Mouse (Mus musculus): ENCODE data around the gene Sec1. TPM values are rescaled to one million over a fixed set of nuclear protein-coding genes. Genes with fewer than 3 reads are reported as not detected.

The Sec1 gene
- polyA plus RNA-seq, 1 experiment from 2014 or later: 0.22 TPM

- H3K9me3 ChIP-seq (ENCODE audit: low read length): no peaks in the 10 kb centered on the region
These were observed 7.4 kb upstream of the Sec1 start for GRCm38 (mm10) chr7:45701607-45702006.

GRCm38 (mm10) chr7:45701072-45701471 lies 6.9 kb upstream of the Sec1 start:
- Histone ChIP-seq H3K27ac (ENCODE audit: low read length) (no peak overlapping the region), H3K9ac (replicated peaks; ENCODE audit: low read length) (peak overlapping the region; percentile 59), H3K36me3 (ENCODE audit: insufficient read depth, low read length) (no peaks in the 10 kb centered on the region), H3K4me1 (ENCODE audit: insufficient read depth, low read length) (peaks cover 35% of the 10 kb centered on the region), H3K4me3 (ENCODE audit: low read length) (peak overlapping the region; percentile 51), H3K9me3 (ENCODE audit: low read length) (no peaks in the 10 kb centered on the region), H3K4me2 (replicated peaks; ENCODE audit: low read depth, low read length) (peak overlapping the region; percentile 89), H3K27me3 (ENCODE audit: insufficient read depth, low read length) (peaks cover 23% of the 10 kb centered on the region)
- 26% methylated on average over 11 of the region's 11 CpGs for WGBS
- ATAC-seq (ENCODE audit: low FRiP score, low TSS enrichment): no peak

More at GRCm38 (mm10) chr7:45701607-45702006, 7.4 kb upstream of the Sec1 start:
- 83% methylated on average over 11 of the region's 11 CpGs for WGBS
- Histone ChIP-seq H3K9ac (replicated peaks; ENCODE audit: low read length) (no peak overlapping the region), H3K27ac (ENCODE audit: low read length) (no peak overlapping the region), H3K4me3 (ENCODE audit: low read length) (no peak overlapping the region), H3K4me2 (replicated peaks; ENCODE audit: low read depth, low read length) (peak overlapping the region; percentile 89; the same call in 1 of the 2 replicates), H3K4me1 (ENCODE audit: insufficient read depth, low read length) (peaks cover 39% of the 10 kb centered on the region), H3K27me3 (ENCODE audit: insufficient read depth, low read length) (peaks cover 23% of the 10 kb centered on the region), H3K36me3 (ENCODE audit: insufficient read depth, low read length) (no peaks in the 10 kb centered on the region)
- no peak for ATAC-seq (ENCODE audit: low FRiP score, low TSS enrichment)

- peak overlapping the region; percentile 89 for H3K4me2 ChIP-seq (replicated peaks; ENCODE audit: low read depth, low read length)
- peak overlapping the region; percentile 70 for H3K9ac ChIP-seq (replicated peaks; ENCODE audit: low read length)
- no peaks in the 10 kb centered on the region for H3K36me3 ChIP-seq (ENCODE audit: insufficient read depth, low read length)
- H3K4me1 ChIP-seq (ENCODE audit: insufficient read depth, low read length): peaks cover 29% of the 10 kb centered on the region
- WGBS: under 1% methylated on average over 20 of the region's 20 CpGs
- ATAC-seq (ENCODE audit: low FRiP score, low TSS enrichment): peak; percentile 13; the same call in 1 of the 2 replicates
- H3K27ac ChIP-seq (ENCODE audit: low read length): no peak overlapping the region
- peaks cover 23% of the 10 kb centered on the region for H3K27me3 ChIP-seq (ENCODE audit: insufficient read depth, low read length)
- peak overlapping the region; percentile 51 for H3K4me3 ChIP-seq (ENCODE audit: low read length)
- H3K9me3 ChIP-seq (ENCODE audit: low read length): no peaks in the 10 kb centered on the region
These were observed 6.3 kb upstream of the Sec1 start for GRCm38 (mm10) chr7:45700301-45701015.

GRCm38 (mm10) chr7:45699523-45700141 lies 5.4 kb upstream of the Sec1 start, which contains the start of gene Car11:
TSS of gene Car11 (plus strand) at chr7:45699843.
- 2% methylated on average over 30 of the region's 36 CpGs for WGBS
- ATAC-seq (ENCODE audit: low FRiP score, low TSS enrichment): no peak

GRCm38 (mm10) chr7:45697894-45698293 lies 3.7 kb upstream of the Sec1 start:
- no peak for ATAC-seq (ENCODE audit: low FRiP score, low TSS enrichment)
- Histone ChIP-seq H3K4me2 (replicated peaks; ENCODE audit: low read depth, low read length) (no peak overlapping the region), H3K27ac (ENCODE audit: low read length) (no peak overlapping the region), H3K9ac (replicated peaks; ENCODE audit: low read length) (no peak overlapping the region), H3K36me3 (ENCODE audit: insufficient read depth, low read length) (no peaks in the 10 kb centered on the region), H3K27me3 (ENCODE audit: insufficient read depth, low read length) (peaks cover 23% of the 10 kb centered on the region), H3K4me3 (ENCODE audit: low read length) (no peak overlapping the region), H3K4me1 (ENCODE audit: insufficient read depth, low read length) (peaks cover 19% of the 10 kb centered on the region), H3K9me3 (ENCODE audit: low read length) (no peaks in the 10 kb centered on the region)
- WGBS: 87% methylated on average over 7 of the region's 7 CpGs

More at GRCm38 (mm10) chr7:45699523-45700141, 5.4 kb upstream of the Sec1 start, which contains the start of gene Car11:
- Histone ChIP-seq H3K4me2 (replicated peaks; ENCODE audit: low read depth, low read length) (peak within 1 kb of the TSS; percentile 89), H3K27me3 (ENCODE audit: insufficient read depth, low read length) (peaks cover 23% of the 10 kb centered on the region), H3K4me1 (ENCODE audit: insufficient read depth, low read length) (peaks cover 28% of the 10 kb centered on the region), H3K9me3 (ENCODE audit: low read length) (no peaks in the 10 kb centered on the region), H3K36me3 (ENCODE audit: insufficient read depth, low read length) (no peaks in the 10 kb centered on the region), H3K27ac (ENCODE audit: low read length) (no peak within 1 kb of the TSS), H3K4me3 (ENCODE audit: low read length) (peak within 1 kb of the TSS; percentile 51), H3K9ac (replicated peaks; ENCODE audit: low read length) (peak within 1 kb of the TSS; percentile 70)

- ATAC-seq (ENCODE audit: low FRiP score, low TSS enrichment): no peak
- Histone ChIP-seq H3K27me3 (ENCODE audit: insufficient read depth, low read length) (peaks cover 18% of the 10 kb centered on the region), H3K36me3 (ENCODE audit: insufficient read depth, low read length) (no peaks in the 10 kb centered on the region), H3K27ac (ENCODE audit: low read length) (no peak overlapping the region), H3K9ac (replicated peaks; ENCODE audit: low read length) (no peak overlapping the region), H3K4me1 (ENCODE audit: insufficient read depth, low read length) (peaks cover 8% of the 10 kb centered on the region), H3K4me3 (ENCODE audit: low read length) (no peak overlapping the region), H3K4me2 (replicated peaks; ENCODE audit: low read depth, low read length) (no peak overlapping the region), H3K9me3 (ENCODE audit: low read length) (no peaks in the 10 kb centered on the region)
- WGBS: 11% methylated on average over 6 of the region's 6 CpGs
These were observed 896 bp upstream of the Sec1 start for GRCm38 (mm10) chr7:45695098-45695497.

GRCm38 (mm10) chr7:45692364-45692763 lies 1.8 kb downstream of the Sec1 start:
- no peak overlapping the region for H3K9ac ChIP-seq (replicated peaks; ENCODE audit: low read length)
- no peak overlapping the region for H3K27ac ChIP-seq (ENCODE audit: low read length)
- no peaks in the 10 kb centered on the region for H3K9me3 ChIP-seq (ENCODE audit: low read length)
- H3K36me3 ChIP-seq (ENCODE audit: insufficient read depth, low read length): no peaks in the 10 kb centered on the region
- no peaks in the 10 kb centered on the region for H3K27me3 ChIP-seq (ENCODE audit: insufficient read depth, low read length)
- no peak for ATAC-seq (ENCODE audit: low FRiP score, low TSS enrichment)
- peaks cover 15% of the 10 kb centered on the region; the same call in 1 of the 2 replicates for H3K4me1 ChIP-seq (ENCODE audit: insufficient read depth, low read length)
- H3K4me3 ChIP-seq (ENCODE audit: low read length): no peak overlapping the region
- no peak overlapping the region for H3K4me2 ChIP-seq (replicated peaks; ENCODE audit: low read depth, low read length)
- 81% methylated on average over 2 of the region's 2 CpGs for WGBS

- Histone ChIP-seq H3K4me1 (ENCODE audit: insufficient read depth, low read length) (peaks cover 23% of the 10 kb centered on the region), H3K27me3 (ENCODE audit: insufficient read depth, low read length) (no peaks in the 10 kb centered on the region), H3K4me2 (replicated peaks; ENCODE audit: low read depth, low read length) (no peak overlapping the region), H3K27ac (ENCODE audit: low read length) (no peak overlapping the region), H3K9ac (replicated peaks; ENCODE audit: low read length) (no peak overlapping the region), H3K36me3 (ENCODE audit: insufficient read depth, low read length) (no peaks in the 10 kb centered on the region), H3K4me3 (ENCODE audit: low read length) (no peak overlapping the region), H3K9me3 (ENCODE audit: low read length) (no peaks in the 10 kb centered on the region)
- 31% methylated on average over 11 of the region's 11 CpGs for WGBS
- no peak for ATAC-seq (ENCODE audit: low FRiP score, low TSS enrichment)
These were observed 4.4 kb downstream of the Sec1 start for GRCm38 (mm10) chr7:45689800-45690199.

- peaks cover 23% of the 10 kb centered on the region for H3K4me1 ChIP-seq (ENCODE audit: insufficient read depth, low read length)
- H3K27me3 ChIP-seq (ENCODE audit: insufficient read depth, low read length): no peaks in the 10 kb centered on the region
- ATAC-seq (ENCODE audit: low FRiP score, low TSS enrichment): no peak
- no peak overlapping the region for H3K4me3 ChIP-seq (ENCODE audit: low read length)
- WGBS: 51% methylated on average over 6 of the region's 6 CpGs
- no peak overlapping the region for H3K9ac ChIP-seq (replicated peaks; ENCODE audit: low read length)
- no peaks in the 10 kb centered on the region for H3K9me3 ChIP-seq (ENCODE audit: low read length)
- no peak overlapping the region for H3K4me2 ChIP-seq (replicated peaks; ENCODE audit: low read depth, low read length)
- no peaks in the 10 kb centered on the region for H3K36me3 ChIP-seq (ENCODE audit: insufficient read depth, low read length)
- no peak overlapping the region for H3K27ac ChIP-seq (ENCODE audit: low read length)
These were observed 5.1 kb downstream of the Sec1 start for GRCm38 (mm10) chr7:45689099-45689498.

GRCm38 (mm10) chr7:45686841-45687240 lies 7.4 kb downstream of the Sec1 start:
- 79% methylated on average over 3 of the region's 3 CpGs for WGBS
- Histone ChIP-seq H3K36me3 (ENCODE audit: insufficient read depth, low read length) (no peaks in the 10 kb centered on the region), H3K4me2 (replicated peaks; ENCODE audit: low read depth, low read length) (no peak overlapping the region), H3K9ac (replicated peaks; ENCODE audit: low read length) (no peak overlapping the region), H3K9me3 (ENCODE audit: low read length) (no peaks in the 10 kb centered on the region), H3K4me1 (ENCODE audit: insufficient read depth, low read length) (peaks cover 30% of the 10 kb centered on the region), H3K27me3 (ENCODE audit: insufficient read depth, low read length) (no peaks in the 10 kb centered on the region), H3K27ac (ENCODE audit: low read length) (no peak overlapping the region), H3K4me3 (ENCODE audit: low read length) (no peak overlapping the region)
- ATAC-seq (ENCODE audit: low FRiP score, low TSS enrichment): no peak

All from kidney, embryonic 16.5 days (tissue).